Mouse (Mus musculus) forebrain, embryonic 12.5 days (tissue): ENCODE measurements around the gene Blcap. TPM values are rescaled to one million over a fixed set of nuclear protein-coding genes. Genes with fewer than 3 reads are reported as not detected.

ENCODE experiments used
- ATAC-seq: fragments of 200-750 bp; cut with Nextera tagmentation; 2 replicates; pipeline ENCODE4 v1.8.0; 2017; ENCODE audit warnings: moderate TSS enrichment; ENCODE audit not compliant: low FRiP score
- H3K27ac ChIP-seq: fragments of 300-500 bp; sonication (generic); 2 replicates; pipeline ENCODE4 v1.5.1; 2016; ENCODE audit warnings: mild to moderate bottlenecking
- H3K27me3 ChIP-seq: fragments of 300-500 bp; sonication (generic); 2 replicates; pipeline ENCODE4 v1.6.1; 2016; ENCODE audit warnings: mild to moderate bottlenecking
- H3K36me3 ChIP-seq: fragments of 300-500 bp; sonication (generic); replicated peaks from 2 replicates; pipeline ENCODE4 v1.6.1; 2016; ENCODE audit warnings: mild to moderate bottlenecking
- H3K4me1 ChIP-seq: fragments of 300-500 bp; sonication (generic); 2 replicates; pipeline ENCODE4 v1.6.1; 2016
- H3K4me2 ChIP-seq: fragments of 300-500 bp; sonication (generic); 2 replicates; pipeline ENCODE4 v1.6.1; 2016; ENCODE audit warnings: mild to moderate bottlenecking, moderate library complexity
- H3K4me3 ChIP-seq: fragments of 300-500 bp; sonication (generic); replicated peaks from 2 replicates; pipeline ENCODE4 v1.5.1; 2016; ENCODE audit warnings: mild to moderate bottlenecking
- H3K9ac ChIP-seq: fragments of 300-500 bp; sonication (generic); 2 replicates; pipeline ENCODE4 v1.6.1; 2016; ENCODE audit warnings: mild to moderate bottlenecking
- H3K9me3 ChIP-seq: fragments of 300-500 bp; sonication (generic); 2 replicates; pipeline ENCODE4 v1.6.1; 2016
- WGBS: fragments of 180-500 bp; shearing (Covaris S2); methylation state at CpG from one replicate; pipeline ENCODE4 v1.1.7; 2016; 5-methylcytosine and 5-hydroxymethylcytosine counted together
- polyA plus RNA-seq: library from polyadenylated mRNA; unstranded; fragments of >200 nt; fragmentation: Nextera tagmentation; extraction: Ambion mirVana; gene quantifications from 2 replicates; pipeline ENCODE4 v1.2.1, GENCODE M21; 2016

The Blcap gene
- polyA plus RNA-seq, 1 experiment from 2014 or later: 144 TPM

GRCm38 (mm10) chr2:157558520-157558919, 12.6 kb downstream of the Blcap start:
- H3K27ac ChIP-seq: 0 out of 2 replicates have a peak overlapping the region, but pooled peaks have one; percentile 36
- H3K4me2 ChIP-seq: no peak overlapping the region
- no peak overlapping the region for H3K4me3 ChIP-seq
- H3K9ac ChIP-seq: no peak overlapping the region
- H3K36me3 ChIP-seq: peaks cover 75% of the 10 kb centered on the region
- no peak for ATAC-seq
- WGBS: 33% methylated on average over 6 of the region's 6 CpGs
- H3K9me3 ChIP-seq: peaks cover 33% of the 10 kb centered on the region
- H3K4me1 ChIP-seq: peaks cover 44% of the 10 kb centered on the region
- no peaks in the 10 kb centered on the region for H3K27me3 ChIP-seq

DNA sequence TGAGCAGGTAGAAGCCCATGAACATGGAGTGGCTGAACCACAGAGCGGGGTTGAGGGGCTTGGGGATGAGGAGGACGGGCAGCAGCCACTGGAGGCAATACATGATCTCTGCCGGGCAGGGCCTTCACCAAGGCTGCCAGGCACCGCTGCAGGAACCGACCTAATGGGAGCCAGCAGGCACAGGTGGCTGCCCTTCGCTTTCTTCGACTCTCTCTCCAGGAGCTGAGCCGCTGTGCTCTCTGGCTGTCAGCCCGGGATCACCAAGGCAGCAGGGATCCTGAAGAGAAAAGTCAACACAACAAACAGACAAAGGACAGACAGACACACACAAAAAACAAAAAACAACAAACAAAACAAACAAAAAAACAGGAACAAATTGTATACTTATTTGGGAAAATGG, 13.0 kb downstream of the Blcap start:
- 72% methylated on average over 9 of the region's 9 CpGs for WGBS

GRCm38 (mm10) chr2:157556074-157556698, 14.9 kb downstream of the Blcap start:
- 69% methylated on average over 5 of the region's 5 CpGs for WGBS
- H3K9ac ChIP-seq: no peak overlapping the region; the same call in 1 of the 2 replicates
- H3K4me3 ChIP-seq: no peak overlapping the region
- peaks cover 33% of the 10 kb centered on the region for H3K4me1 ChIP-seq
- H3K36me3 ChIP-seq: peaks cover 57% of the 10 kb centered on the region
- no peak for ATAC-seq
- peaks cover 26% of the 10 kb centered on the region for H3K9me3 ChIP-seq
- H3K27ac ChIP-seq: 0 out of 2 replicates have a peak overlapping the region, but pooled peaks have one; percentile 27
- H3K27me3 ChIP-seq: no peaks in the 10 kb centered on the region
- H3K4me2 ChIP-seq: no peak overlapping the region

More for the DNA sequence above, 13.0 kb downstream of the Blcap start:
- peaks cover 33% of the 10 kb centered on the region for H3K9me3 ChIP-seq
- H3K27me3 ChIP-seq: no peaks in the 10 kb centered on the region
- H3K27ac ChIP-seq: 0 out of 2 replicates have a peak overlapping the region, but pooled peaks have one; percentile 36
- no peak overlapping the region for H3K9ac ChIP-seq
- peaks cover 44% of the 10 kb centered on the region for H3K4me1 ChIP-seq
- H3K36me3 ChIP-seq: peaks cover 75% of the 10 kb centered on the region
- no peak overlapping the region for H3K4me2 ChIP-seq
- ATAC-seq: no peak
- H3K4me3 ChIP-seq: no peak overlapping the region

GRCm38 (mm10) chr2:157552158-157552886, 18.8 kb downstream of the Blcap start:
- H3K27me3 ChIP-seq: peaks cover 12% of the 10 kb centered on the region

DNA sequence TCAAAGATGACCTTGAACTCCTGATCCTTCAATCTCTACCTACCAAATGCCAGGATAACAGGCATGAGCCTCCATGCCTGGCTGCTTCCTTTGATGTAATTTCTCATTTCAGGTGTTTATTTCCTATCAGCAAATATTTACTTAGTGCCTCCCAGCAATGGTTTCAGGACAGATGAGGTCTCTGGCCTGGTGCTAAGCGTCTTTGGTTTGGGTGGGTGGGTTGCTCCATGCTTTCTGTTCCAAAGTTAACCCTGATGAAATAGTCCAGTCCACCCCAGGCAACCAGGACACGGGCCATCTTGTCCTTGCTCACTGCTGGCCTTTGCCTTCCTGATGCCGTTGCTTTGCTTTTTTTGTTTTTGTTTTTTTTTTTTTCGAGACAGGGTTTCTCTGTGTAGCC, 20.8 kb downstream of the Blcap start:
- H3K27ac ChIP-seq: no peak overlapping the region
- H3K9ac ChIP-seq: no peak overlapping the region
- 82% methylated on average over 4 of the region's 4 CpGs for WGBS
- ATAC-seq: no peak
- H3K4me3 ChIP-seq: no peak overlapping the region
- no peak overlapping the region for H3K4me2 ChIP-seq
- H3K4me1 ChIP-seq: peaks cover 41% of the 10 kb centered on the region
- no peaks in the 10 kb centered on the region for H3K9me3 ChIP-seq
- peaks cover 12% of the 10 kb centered on the region for H3K27me3 ChIP-seq
- H3K36me3 ChIP-seq: peaks cover 26% of the 10 kb centered on the region

More at GRCm38 (mm10) chr2:157552158-157552886, 18.8 kb downstream of the Blcap start:
- WGBS: 90% methylated on average over 10 of the region's 10 CpGs
- Histone ChIP-seq H3K4me1 (peaks cover 27% of the 10 kb centered on the region), H3K36me3 (peaks cover 37% of the 10 kb centered on the region), H3K4me2 (no peak overlapping the region), H3K9me3 (no peaks in the 10 kb centered on the region), H3K4me3 (no peak overlapping the region), H3K9ac (no peak overlapping the region), H3K27ac (0 out of 2 replicates have a peak overlapping the region, but pooled peaks have one; percentile 6)
- ATAC-seq: no peak

- no peak overlapping the region for H3K4me2 ChIP-seq
- H3K4me3 ChIP-seq: no peak overlapping the region
- no peaks in the 10 kb centered on the region for H3K9me3 ChIP-seq
- H3K9ac ChIP-seq: no peak overlapping the region
- no peak for ATAC-seq
- peaks cover 21% of the 10 kb centered on the region for H3K36me3 ChIP-seq
- H3K27me3 ChIP-seq: peaks cover 15% of the 10 kb centered on the region
- H3K27ac ChIP-seq: peak overlapping the region; percentile 77
- peaks cover 57% of the 10 kb centered on the region for H3K4me1 ChIP-seq
Measured at GRCm38 (mm10) chr2:157546686-157547085, 24.4 kb downstream of the Blcap start.

DNA sequence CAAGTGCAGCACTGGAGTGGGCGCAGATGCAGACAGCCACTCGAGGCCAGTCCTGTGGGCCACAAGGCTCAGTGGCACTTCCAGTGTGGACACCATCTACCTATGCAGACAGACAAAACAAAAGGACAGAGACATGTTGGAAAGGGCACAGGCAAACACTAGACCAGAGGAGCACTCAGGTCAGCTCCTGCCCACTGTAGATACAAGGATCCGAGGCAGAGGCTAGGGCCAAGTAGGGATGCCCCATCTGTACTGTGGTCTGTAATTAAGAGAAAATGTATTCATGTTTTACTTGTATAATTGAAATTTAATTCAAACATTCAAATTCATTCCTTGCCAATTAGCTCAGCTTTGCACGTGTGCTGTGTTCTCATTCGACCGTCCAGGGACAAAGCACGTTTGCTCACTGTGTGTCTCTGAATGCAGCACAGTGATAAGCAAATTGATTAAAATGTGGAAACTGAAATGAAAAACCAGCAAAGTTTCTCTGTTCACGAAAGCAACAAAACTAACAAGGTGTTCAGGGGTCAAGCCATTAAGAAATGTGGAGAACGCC, 26.7 kb downstream of the Blcap start:
- Histone ChIP-seq H3K4me3 (no peak overlapping the region), H3K4me1 (peaks cover 80% of the 10 kb centered on the region), H3K27me3 (peaks cover 22% of the 10 kb centered on the region), H3K9ac (peak overlapping the region; percentile 17; the same call in 1 of the 2 replicates), H3K36me3 (peaks cover 21% of the 10 kb centered on the region), H3K27ac (peak overlapping the region; percentile 75), H3K9me3 (no peaks in the 10 kb centered on the region), H3K4me2 (no peak overlapping the region)
- no peak for ATAC-seq
- 26% methylated on average over 9 of the region's 9 CpGs for WGBS

- peaks cover 83% of the 10 kb centered on the region for H3K4me1 ChIP-seq
- H3K4me3 ChIP-seq: no peak overlapping the region
Measured at GRCm38 (mm10) chr2:157542415-157542814, 28.7 kb downstream of the Blcap start.

GRCm38 (mm10) chr2:157541631-157542030, 29.4 kb downstream of the Blcap start:
- H3K4me1 ChIP-seq: peaks cover 83% of the 10 kb centered on the region
- peaks cover 32% of the 10 kb centered on the region for H3K27me3 ChIP-seq
- H3K27ac ChIP-seq: peak overlapping the region; percentile 85
- H3K9ac ChIP-seq: no peak overlapping the region
- no peak for ATAC-seq
- H3K4me3 ChIP-seq: no peak overlapping the region
- 16% methylated on average over 8 of the region's 8 CpGs for WGBS
- no peaks in the 10 kb centered on the region for H3K9me3 ChIP-seq
- peaks cover 3% of the 10 kb centered on the region; the same call in 1 of the 2 replicates for H3K36me3 ChIP-seq
- H3K4me2 ChIP-seq: peak overlapping the region; percentile 6

More at GRCm38 (mm10) chr2:157542415-157542814, 28.7 kb downstream of the Blcap start:
- H3K9ac ChIP-seq: peak overlapping the region; percentile 21; the same call in 1 of the 2 replicates
- H3K27me3 ChIP-seq: peaks cover 32% of the 10 kb centered on the region
- WGBS: 19% methylated on average over 4 of the region's 4 CpGs
- H3K27ac ChIP-seq: peak overlapping the region; percentile 85
- H3K4me2 ChIP-seq: no peak overlapping the region
- H3K36me3 ChIP-seq: peaks cover 7% of the 10 kb centered on the region
- H3K9me3 ChIP-seq: no peaks in the 10 kb centered on the region
- ATAC-seq: no peak

- no peak overlapping the region for H3K4me3 ChIP-seq
- 6% methylated on average over 9 of the region's 9 CpGs for WGBS
- H3K36me3 ChIP-seq: no peaks in the 10 kb centered on the region
- peak overlapping the region; percentile 25 for H3K4me2 ChIP-seq
- H3K9me3 ChIP-seq: no peaks in the 10 kb centered on the region
- peak overlapping the region; percentile 85 for H3K27ac ChIP-seq
- H3K9ac ChIP-seq: peak overlapping the region; percentile 36; the same call in 1 of the 2 replicates
- peaks cover 83% of the 10 kb centered on the region for H3K4me1 ChIP-seq
- H3K27me3 ChIP-seq: peaks cover 35% of the 10 kb centered on the region
- peak; percentile 37; the same call in 1 of the 2 replicates for ATAC-seq
Measured at GRCm38 (mm10) chr2:157540953-157541569, 30.0 kb downstream of the Blcap start.

DNA sequence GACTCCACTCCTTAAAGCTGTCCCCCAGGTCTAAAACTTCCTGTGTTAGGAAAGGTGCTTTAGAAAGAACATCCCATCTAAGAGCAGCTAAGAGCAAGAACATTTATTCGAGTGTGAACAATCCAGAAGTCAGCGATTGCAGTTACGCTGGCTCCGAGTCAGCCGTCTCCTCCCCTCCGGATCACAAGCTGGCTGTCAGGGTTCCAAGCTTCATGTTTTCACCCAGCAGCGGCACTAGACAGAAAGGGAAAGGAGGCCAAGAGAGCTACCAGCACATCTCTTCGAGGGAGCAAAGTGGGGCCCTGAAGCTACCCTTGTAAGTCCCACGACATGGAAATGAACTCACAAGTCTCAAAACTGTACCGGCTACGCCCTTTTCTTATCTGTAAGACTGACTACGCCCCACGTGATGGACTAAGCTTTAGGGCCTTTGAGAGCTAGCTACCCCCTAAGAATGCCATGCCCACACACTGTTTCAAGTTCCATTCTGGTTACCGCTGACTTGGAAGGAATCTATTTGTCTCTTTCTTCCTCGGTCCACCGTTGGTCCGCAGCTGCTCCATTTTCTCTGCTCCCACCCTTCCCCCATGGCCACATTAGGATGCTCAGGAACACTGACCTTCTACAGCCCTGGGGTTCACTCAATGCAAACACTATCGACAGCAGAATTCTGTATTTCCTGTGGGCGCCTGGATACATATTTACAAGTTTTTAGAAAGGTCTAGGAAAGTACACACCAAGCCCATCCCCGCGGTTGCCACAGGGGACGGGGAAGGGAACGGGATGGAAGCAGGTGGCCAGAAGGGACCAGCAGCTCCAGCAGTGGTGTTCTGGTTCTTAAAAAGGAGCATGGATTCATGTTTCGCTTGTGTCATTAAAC, 30.8 kb downstream of the Blcap start:
- H3K4me3 ChIP-seq: no peak overlapping the region
- H3K27me3 ChIP-seq: peaks cover 37% of the 10 kb centered on the region
- ATAC-seq: peak; percentile 59
- H3K9ac ChIP-seq: peak overlapping the region; percentile 36; the same call in 1 of the 2 replicates
- H3K4me1 ChIP-seq: peaks cover 76% of the 10 kb centered on the region
- peak overlapping the region; percentile 25 for H3K4me2 ChIP-seq
- no peaks in the 10 kb centered on the region for H3K36me3 ChIP-seq
- no peaks in the 10 kb centered on the region for H3K9me3 ChIP-seq
- peak overlapping the region; percentile 85 for H3K27ac ChIP-seq
- WGBS: 37% methylated on average over 24 of the region's 24 CpGs
